Mouse (Mus musculus) megakaryocyte, embryonic 14.5 days (primary cell): ENCODE data around the gene Kdelr2.

Source experiments
- FLI1 ChIP-seq: IDR thresholded peaks from 2 replicates; pipeline ENCODE4 v1.6.1; 2012; ENCODE audit warnings: low read length, inconsistent platforms, mixed read lengths
- GATA1 ChIP-seq: IDR thresholded peaks from 3 replicates; pipeline ENCODE4 v1.6.1; 2012; ENCODE audit warnings: mixed read lengths, low read length, inconsistent platforms, borderline replicate concordance

GRCm38 (mm10) chr5:143356686-143357388, 46.8 kb upstream of the Kdelr2 start, which contains the start of gene Grid2ip:
- TF ChIP-seq GATA1 (no peak), FLI1 (no peak)
